Mouse (Mus musculus) c-Kit-positive CD71-negative TER-119-negative erythroid progenitor cells, embryonic 14.5 days (primary cell): ENCODE measurements around the gene Zranb3.

Source experiments
- DNase-seq: peaks from one replicate; pipeline ENCODE4 v3.0.0-alpha.2; 2013; ENCODE audit warnings: low read depth

Zranb3 gene

GRCm38 (mm10) chr1:127942231-127942630 is 160.6 kb downstream of the Zranb3 start:
- no peak for DNase-seq

DNA sequence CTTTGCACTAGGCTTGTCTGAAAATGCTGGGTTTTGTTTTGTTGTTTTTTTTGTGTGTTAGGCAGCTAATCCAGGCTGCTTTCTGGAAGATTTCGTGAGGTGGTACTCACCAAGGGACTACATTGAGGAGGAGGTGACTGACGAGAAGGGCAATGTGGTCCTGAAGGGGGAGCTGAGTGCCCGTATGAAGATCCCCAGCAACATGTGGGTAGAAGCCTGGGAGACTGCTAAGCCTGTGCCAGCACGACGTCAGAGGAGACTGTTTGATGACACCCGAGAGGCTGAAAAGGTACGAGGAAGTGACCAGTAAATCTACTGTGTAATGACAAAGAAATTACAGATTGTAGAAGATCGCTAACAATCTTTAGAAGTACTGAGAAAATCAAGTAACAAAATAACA is 165.6 kb downstream of the Zranb3 start:
- DNase-seq = no peak

DNA sequence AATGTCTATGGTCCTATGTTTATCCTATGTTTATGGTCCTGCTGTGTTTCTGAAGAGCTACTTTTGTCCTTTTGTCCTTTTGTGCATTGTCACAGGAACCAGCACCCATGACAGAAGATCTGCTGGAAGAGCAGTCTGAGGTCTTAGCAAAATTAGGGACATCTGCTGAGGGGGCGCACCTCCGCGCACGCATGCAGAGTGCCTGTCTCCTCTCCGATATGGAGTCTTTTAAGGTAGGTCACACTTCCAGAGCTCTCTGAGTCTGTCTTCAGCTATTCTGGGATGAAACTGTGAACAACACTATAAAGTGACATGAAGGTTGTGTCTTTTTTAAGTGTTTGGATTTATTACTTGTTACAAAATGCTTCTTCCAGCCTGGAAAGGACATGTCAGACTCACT is 168.5 kb downstream of the Zranb3 start:
- no peak for DNase-seq

DNA sequence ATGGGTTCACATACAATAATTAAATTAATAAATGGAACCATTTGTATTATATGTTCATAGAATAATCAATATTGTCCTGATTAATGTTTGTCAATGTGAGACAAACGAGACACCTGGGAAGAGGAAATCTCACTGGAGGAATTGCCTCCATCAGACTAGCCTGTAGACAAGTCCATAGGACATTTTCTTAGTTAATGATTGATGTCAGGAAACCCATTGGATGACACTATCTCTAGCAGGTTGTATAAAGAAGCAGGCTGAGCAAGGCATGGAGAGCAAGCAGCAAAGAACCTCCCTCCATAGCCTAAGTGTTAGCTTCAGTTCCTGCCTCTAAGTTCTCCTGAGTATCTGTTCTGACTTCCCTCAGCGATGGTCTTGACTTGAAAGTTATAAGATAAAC is 169.4 kb downstream of the Zranb3 start:
- DNase-seq = no peak

DNA sequence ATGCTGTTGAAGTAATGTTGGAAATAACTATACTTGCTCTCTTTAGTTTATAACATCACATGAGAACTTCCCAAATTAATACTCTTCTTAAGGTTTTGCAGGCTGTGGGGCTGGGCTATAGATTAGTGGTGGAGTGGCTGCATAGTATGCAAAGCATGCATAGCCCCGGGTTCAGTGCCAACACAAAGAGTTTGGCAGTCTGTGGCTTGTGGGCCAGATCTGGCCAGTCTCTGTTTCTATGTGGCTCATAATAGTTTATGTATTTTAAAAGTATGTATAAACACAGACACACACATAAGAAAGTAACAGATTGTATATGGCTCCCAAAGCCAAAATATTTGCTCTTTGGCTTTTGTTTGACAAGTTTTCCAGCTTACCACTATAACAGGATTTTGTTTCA is 187.0 kb downstream of the Zranb3 start:
- DNase-seq = no peak

DNA sequence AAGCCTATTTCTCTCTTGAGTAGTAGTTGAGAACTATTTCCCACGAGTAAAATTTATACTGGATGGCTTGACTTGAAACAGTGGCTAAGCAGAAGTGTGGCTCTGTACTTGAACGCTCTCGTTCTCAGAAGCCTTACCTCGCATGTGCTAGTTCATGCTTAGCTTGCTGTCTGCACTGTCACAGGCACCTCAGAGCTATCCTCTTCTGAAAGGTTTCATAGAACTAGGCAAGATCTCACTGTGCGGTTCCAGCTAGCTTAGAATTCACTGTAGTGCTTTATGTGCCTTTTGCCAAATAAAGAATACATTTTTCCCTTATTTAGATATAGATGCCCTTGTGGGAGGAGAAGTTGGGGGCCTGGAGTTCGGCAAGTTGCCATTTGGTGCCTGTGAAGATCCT is 187.5 kb downstream of the Zranb3 start:
- DNase-seq = no peak

- no peak for DNase-seq
These were observed 189.7 kb downstream of the Zranb3 start for GRCm38 (mm10) chr1:127913116-127913515.

- DNase-seq = no peak
These were observed 198.0 kb downstream of the Zranb3 start for GRCm38 (mm10) chr1:127904774-127905385.
